Mouse (Mus musculus) erythroblast, adult 5-6 weeks (primary cell): ENCODE measurements around the gene Diaph3. TPM values are rescaled to one million over a fixed set of nuclear protein-coding genes. Genes with fewer than 3 reads are reported as not detected.

Experiments
- ATAC-seq: replicated peaks from 2 replicates; pipeline ENCODE4 v1.8.0; 2016; ENCODE audit warnings: moderate number of reproducible peaks, mild to moderate bottlenecking, moderate TSS enrichment, inconsistent platforms; ENCODE audit not compliant: poor library complexity, low FRiP score, severe bottlenecking
- total RNA-seq, 2 experiments: library from RNA; stranded (forward) in 1 of 2; stranded (reverse) in 1 of 2; fragments of 150-400 nt in 1 of 2; fragments of 200-764, 138-1000 nt in 1 of 2; gene quantifications; 2 replicates each; pipeline versions ENCODE4 v1.2.3 to v1.2.4; 2015 to 2017; ENCODE audit warnings: low replicate concordance in 2 of 2

The Diaph3 gene
- total RNA-seq, 2 experiments from 2014 or later: 58.8 to 132 TPM

- no peak for ATAC-seq
Observed at GRCm38 (mm10) chr14:86750351-86750750, 390.7 kb downstream of the Diaph3 start.

- ATAC-seq: no peak
Observed at GRCm38 (mm10) chr14:86749425-86749824, 391.6 kb downstream of the Diaph3 start.

GRCm38 (mm10) chr14:86748876-86749275 is 392.2 kb downstream of the Diaph3 start:
- no peak for ATAC-seq

- no peak for ATAC-seq
Observed at GRCm38 (mm10) chr14:86744523-86744922, 396.5 kb downstream of the Diaph3 start.

- peak; percentile 89 for ATAC-seq
Observed at GRCm38 (mm10) chr14:86741855-86742531, 399.0 kb downstream of the Diaph3 start.

- no peak for ATAC-seq
Observed at GRCm38 (mm10) chr14:86738916-86739315, 402.1 kb downstream of the Diaph3 start.

GRCm38 (mm10) chr14:86736646-86737045 is 404.4 kb downstream of the Diaph3 start:
- no peak for ATAC-seq

- no peak for ATAC-seq
Observed at GRCm38 (mm10) chr14:86731300-86731699, 409.7 kb downstream of the Diaph3 start.

- no peak for ATAC-seq
Observed at GRCm38 (mm10) chr14:86729617-86730098, 411.4 kb downstream of the Diaph3 start.

GRCm38 (mm10) chr14:86727538-86728045 is 413.4 kb downstream of the Diaph3 start:
- no peak for ATAC-seq

GRCm38 (mm10) chr14:86721768-86722167 is 419.3 kb downstream of the Diaph3 start:
- ATAC-seq: peak; percentile 93

GRCm38 (mm10) chr14:86721082-86721481 is 420.0 kb downstream of the Diaph3 start:
- peak; percentile 67 for ATAC-seq

- peak; percentile 55; the same call in 1 of the 2 replicates for ATAC-seq
Observed at GRCm38 (mm10) chr14:86720408-86720807, 420.6 kb downstream of the Diaph3 start.

GRCm38 (mm10) chr14:86714088-86714690 is 426.8 kb downstream of the Diaph3 start:
- no peak for ATAC-seq

GRCm38 (mm10) chr14:86704080-86704479 is 437.0 kb downstream of the Diaph3 start:
- no peak for ATAC-seq

- ATAC-seq: no peak
Observed at GRCm38 (mm10) chr14:86701145-86701544, 439.9 kb downstream of the Diaph3 start.

GRCm38 (mm10) chr14:86697887-86698286 is 443.1 kb downstream of the Diaph3 start:
- no peak for ATAC-seq

- ATAC-seq: no peak
Observed at GRCm38 (mm10) chr14:86692714-86693113, 448.3 kb downstream of the Diaph3 start.

- ATAC-seq: no peak
Observed at GRCm38 (mm10) chr14:86691298-86691697, 449.7 kb downstream of the Diaph3 start.

- ATAC-seq: no peak
Observed at GRCm38 (mm10) chr14:86684585-86685503, 456.2 kb downstream of the Diaph3 start.
